ENCODE assay signal across 17 mouse cellular contexts in genomic region chr3:32393986-32394385, GRCm38 (mm10).
"Had no signal": no experiment of that assay in that cellular context is flagged by ENCODE, and none has a peak within 500 bp of the region (broad histone marks: within the 10 kb centered on the region; RNA-seq: fewer than 3 reads in every experiment).

No protein-coding gene starts in this region.

- H3K4me2 ChIP-seq: limb, embryonic 12.5 days; lung, embryonic 15.5 days; midbrain, embryonic 11.5 days; midbrain, embryonic 15.5 days; neural tube, embryonic 13.5 days had no signal

- DNase-seq: lung, postnatal 14 days; retina, postnatal 1 day; right cerebral cortex, postnatal 4 days; spleen, adult 18-20 months; thymus, adult 2 months; thymus, postnatal 4 days had no signal

- ATAC-seq: hindbrain, postnatal 0 days; midbrain, embryonic 15.5 days had no signal

- H3K36me3 ChIP-seq: limb, embryonic 12.5 days; lung, embryonic 15.5 days; midbrain, embryonic 15.5 days; neural tube, embryonic 13.5 days had no signal

- H3K9ac ChIP-seq: limb, embryonic 12.5 days; liver, embryonic 14.5 days; lung, embryonic 15.5 days; midbrain, embryonic 15.5 days; neural tube, embryonic 13.5 days had no signal

- H3K9me3 ChIP-seq: limb, embryonic 12.5 days; lung, embryonic 15.5 days; midbrain, embryonic 15.5 days; neural tube, embryonic 13.5 days had no signal

- H3K27ac ChIP-seq: hindbrain, postnatal 0 days; kidney, postnatal 0 days; layer of hippocampus, adult 2 months; limb, embryonic 12.5 days; liver, embryonic 14.5 days; lung, embryonic 15.5 days; macrophage; midbrain, embryonic 15.5 days; neural tube, embryonic 13.5 days had no signal

- H3K27me3 ChIP-seq: limb, embryonic 12.5 days; lung, embryonic 15.5 days; megakaryocyte, embryonic 14.5 days; midbrain, embryonic 15.5 days; neural tube, embryonic 13.5 days had no signal

- H3K4me3 ChIP-seq: layer of hippocampus, adult 2 months; limb, embryonic 12.5 days; lung, embryonic 15.5 days; megakaryocyte, embryonic 14.5 days; midbrain, embryonic 15.5 days; neural tube, embryonic 13.5 days had no signal
